Mouse (Mus musculus) neural tube, embryonic 13.5 days (tissue): ENCODE results near the gene Olfr111. TPM values are rescaled to one million over a fixed set of nuclear protein-coding genes. Genes with fewer than 3 reads are reported as not detected.

Source experiments
- ATAC-seq: fragments of 200-750 bp; cut with Nextera tagmentation; 2 replicates; pipeline ENCODE4 v1.8.0; 2017; ENCODE audit warnings: low read depth, mild to moderate bottlenecking, moderate TSS enrichment, moderate library complexity
- H3K27ac ChIP-seq: fragments of 300-500 bp; sonication (generic); replicated peaks from 2 replicates; pipeline ENCODE4 v1.5.1; 2015; ENCODE audit warnings: moderate library complexity, mild to moderate bottlenecking, inconsistent platforms
- H3K27me3 ChIP-seq: fragments of 300-500 bp; sonication (generic); 2 replicates; pipeline ENCODE4 v1.6.1; 2015; ENCODE audit warnings: mild to moderate bottlenecking, inconsistent platforms
- H3K36me3 ChIP-seq: fragments of 300-500 bp; sonication (generic); 2 replicates; pipeline ENCODE4 v1.6.1; 2015; ENCODE audit warnings: mild to moderate bottlenecking, inconsistent platforms
- H3K4me1 ChIP-seq: fragments of 300-500 bp; sonication (generic); replicated peaks from 2 replicates; pipeline ENCODE4 v1.6.1; 2015; ENCODE audit warnings: inconsistent platforms
- H3K4me2 ChIP-seq: fragments of 300-500 bp; sonication (generic); 2 replicates; pipeline ENCODE4 v1.6.1; 2015; ENCODE audit warnings: inconsistent platforms, mild to moderate bottlenecking, moderate library complexity
- H3K4me3 ChIP-seq: fragments of 300-500 bp; sonication (generic); 2 replicates; pipeline ENCODE4 v1.5.1; 2015; ENCODE audit warnings: mild to moderate bottlenecking, inconsistent platforms
- H3K9ac ChIP-seq: fragments of 300-500 bp; sonication (generic); 2 replicates; pipeline ENCODE4 v1.6.1; 2015; ENCODE audit warnings: moderate library complexity, mild to moderate bottlenecking, inconsistent platforms
- H3K9me3 ChIP-seq: fragments of 300-500 bp; sonication (generic); 2 replicates; pipeline ENCODE4 v1.6.1; 2016; ENCODE audit warnings: inconsistent platforms
- polyA plus RNA-seq: library from polyadenylated mRNA; unstranded; fragments of >200 nt; fragmentation: Nextera tagmentation; extraction: Ambion mirVana; gene quantifications from 2 replicates; pipeline ENCODE4 v1.2.1, GENCODE M21; 2015

The Olfr111 gene
- polyA plus RNA-seq, 1 experiment from 2014 or later = not detected

GRCm38 (mm10) chr17:37577563-37577962, 69.7 kb downstream of the Olfr111 start, which contains the start of gene Olfr113:
TSS of gene Olfr113 (minus strand) at chr17:37577663.
- no peak within 1 kb of the TSS for H3K4me3 ChIP-seq
- H3K27ac ChIP-seq = no peak within 1 kb of the TSS
- H3K9me3 ChIP-seq = no peaks in the 10 kb centered on the region
- H3K4me1 ChIP-seq = no peaks in the 10 kb centered on the region
- no peaks in the 10 kb centered on the region for H3K27me3 ChIP-seq
- no peak for ATAC-seq
- H3K9ac ChIP-seq = no peak within 1 kb of the TSS
- no peak within 1 kb of the TSS for H3K4me2 ChIP-seq
- H3K36me3 ChIP-seq = no peaks in the 10 kb centered on the region

Other genes with a start within 250 kb of the Olfr111 start
- gene Olfr98, start 244.3 kb upstream of the Olfr111 start, polyA plus RNA-seq = not detected in 2 replicates
- gene H2-M3, start 237.8 kb upstream of the Olfr111 start, polyA plus RNA-seq = 1.1 and 1.2 TPM in 2 replicates
- gene Olfr99, start 224.6 kb upstream of the Olfr111 start, polyA plus RNA-seq = not detected in 2 replicates
- gene Olfr101, start 203.7 kb upstream of the Olfr111 start, polyA plus RNA-seq = not detected in 2 replicates
- not detected in 2 replicates for gene Olfr102, start 191.0 kb upstream of the Olfr111 start, polyA plus RNA-seq
- gene Olfr103, start 168.3 kb upstream of the Olfr111 start, polyA plus RNA-seq = not detected in 2 replicates
- gene Olfr104-ps, start 148.4 kb upstream of the Olfr111 start, polyA plus RNA-seq = not detected in 2 replicates
- gene Olfr105-ps, start 129.0 kb upstream of the Olfr111 start, polyA plus RNA-seq = not detected in 2 replicates
- not detected in 2 replicates for gene Olfr106-ps, start 117.6 kb upstream of the Olfr111 start, polyA plus RNA-seq
- gene Olfr107, start 108.8 kb upstream of the Olfr111 start, polyA plus RNA-seq = not detected in 2 replicates
- gene Olfr108, start 62.5 kb upstream of the Olfr111 start, polyA plus RNA-seq = not detected in 2 replicates
- gene Olfr109, start 49.1 kb upstream of the Olfr111 start, polyA plus RNA-seq = not detected in 2 replicates
- not detected in 2 replicates for gene H2-M2, start 24.5 kb upstream of the Olfr111 start, polyA plus RNA-seq
- gene Olfr110, start 15.6 kb upstream of the Olfr111 start, polyA plus RNA-seq = not detected in 2 replicates
- gene Olfr112, start 61.4 kb downstream of the Olfr111 start, polyA plus RNA-seq = not detected in 2 replicates
- gene Olfr113, start 69.6 kb downstream of the Olfr111 start, polyA plus RNA-seq = not detected in 2 replicates
- not detected in 2 replicates for gene Olfr114, start 84.7 kb downstream of the Olfr111 start, polyA plus RNA-seq
- not detected in 2 replicates for gene Olfr115, start 119.1 kb downstream of the Olfr111 start, polyA plus RNA-seq
- gene Olfr116, start 119.2 kb downstream of the Olfr111 start, polyA plus RNA-seq = not detected in 2 replicates
- not detected in 2 replicates for gene Olfr117, start 155.8 kb downstream of the Olfr111 start, polyA plus RNA-seq
- not detected in 2 replicates for gene Olfr118, start 159.0 kb downstream of the Olfr111 start, polyA plus RNA-seq
- gene Olfr119, start 188.5 kb downstream of the Olfr111 start, polyA plus RNA-seq = not detected in 2 replicates
- gene Olfr120, start 213.8 kb downstream of the Olfr111 start, polyA plus RNA-seq = not detected in 2 replicates
- not detected in 2 replicates for gene Olfr121, start 240.8 kb downstream of the Olfr111 start, polyA plus RNA-seq